Mouse (Mus musculus) midbrain, embryonic 15.5 days (tissue): ENCODE data around the gene Cdk18. TPM values are rescaled to one million over a fixed set of nuclear protein-coding genes. Genes with fewer than 3 reads are reported as not detected.

Experiments
- ATAC-seq: fragments of 200-750 bp; cut with Nextera tagmentation; replicated peaks from 2 replicates; pipeline ENCODE4 v1.8.0; 2017; ENCODE audit warnings: moderate TSS enrichment
- H3K27ac ChIP-seq: fragments of 300-500 bp; sonication (generic); 2 replicates; pipeline ENCODE4 v1.5.1; 2015; ENCODE audit warnings: mild to moderate bottlenecking, inconsistent platforms
- H3K27me3 ChIP-seq: fragments of 300-500 bp; sonication (generic); replicated peaks from 2 replicates; pipeline ENCODE4 v1.6.1; 2015; ENCODE audit warnings: inconsistent platforms
- H3K36me3 ChIP-seq: fragments of 300-500 bp; sonication (generic); replicated peaks from 2 replicates; pipeline ENCODE4 v1.6.1; 2015; ENCODE audit warnings: inconsistent platforms
- H3K4me1 ChIP-seq: fragments of 300-500 bp; sonication (generic); 2 replicates; pipeline ENCODE4 v1.6.1; 2015; ENCODE audit warnings: inconsistent platforms
- H3K4me2 ChIP-seq: fragments of 300-500 bp; sonication (generic); 2 replicates; pipeline ENCODE4 v1.6.1; 2015; ENCODE audit warnings: inconsistent platforms, mild to moderate bottlenecking, moderate library complexity
- H3K4me3 ChIP-seq: fragments of 300-500 bp; sonication (generic); 2 replicates; pipeline ENCODE4 v1.5.1; 2015; ENCODE audit warnings: mild to moderate bottlenecking, inconsistent platforms
- H3K9ac ChIP-seq: fragments of 300-500 bp; sonication (generic); 2 replicates; pipeline ENCODE4 v1.6.1; 2015; ENCODE audit warnings: mild to moderate bottlenecking, inconsistent platforms
- H3K9me3 ChIP-seq: fragments of 300-500 bp; sonication (generic); 2 replicates; pipeline ENCODE4 v1.6.1; 2016; ENCODE audit warnings: inconsistent platforms
- WGBS: fragments of 180-500 bp; shearing (Covaris S2); methylation state at CpG from one replicate; pipeline ENCODE4 v1.1.7; 2015; ENCODE audit warnings: mixed read lengths; 5-methylcytosine and 5-hydroxymethylcytosine counted together
- polyA plus RNA-seq: library from polyadenylated mRNA; unstranded; fragments of >200 nt; fragmentation: Nextera tagmentation; extraction: Ambion mirVana; gene quantifications from 2 replicates; pipeline ENCODE4 v1.2.1, GENCODE M21; 2015

Gene Cdk18
- polyA plus RNA-seq, 1 experiment from 2014 or later, result 1.1 TPM

DNA sequence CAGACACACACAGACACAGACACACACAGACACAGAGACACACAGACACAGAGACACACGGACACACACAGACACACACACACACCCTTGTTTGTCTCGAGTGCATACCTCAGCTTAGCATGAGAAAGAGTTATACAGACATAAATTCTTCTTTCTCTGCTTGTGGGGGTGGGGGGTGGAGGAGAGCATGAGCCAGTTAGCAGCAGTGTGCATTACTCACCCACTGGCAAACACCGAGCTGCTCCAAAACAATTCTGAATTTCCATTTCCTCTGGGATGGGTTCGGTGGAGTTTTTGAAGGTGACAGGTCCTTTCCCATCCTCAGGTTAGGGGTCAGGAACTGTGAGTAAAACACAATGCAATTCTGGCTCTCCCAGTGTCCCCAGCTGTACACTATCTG is 40.5 kb downstream of the Cdk18 start:
- H3K9ac ChIP-seq, result no peak overlapping the region
- H3K4me2 ChIP-seq, result no peak overlapping the region
- H3K4me3 ChIP-seq, result no peak overlapping the region
- no peak overlapping the region for H3K27ac ChIP-seq
- WGBS, result 87% methylated on average over 4 of the region's 4 CpGs
- H3K36me3 ChIP-seq, result no peaks in the 10 kb centered on the region
- ATAC-seq, result no peak
- H3K9me3 ChIP-seq, result no peaks in the 10 kb centered on the region
- no peaks in the 10 kb centered on the region for H3K4me1 ChIP-seq
- no peaks in the 10 kb centered on the region for H3K27me3 ChIP-seq

DNA sequence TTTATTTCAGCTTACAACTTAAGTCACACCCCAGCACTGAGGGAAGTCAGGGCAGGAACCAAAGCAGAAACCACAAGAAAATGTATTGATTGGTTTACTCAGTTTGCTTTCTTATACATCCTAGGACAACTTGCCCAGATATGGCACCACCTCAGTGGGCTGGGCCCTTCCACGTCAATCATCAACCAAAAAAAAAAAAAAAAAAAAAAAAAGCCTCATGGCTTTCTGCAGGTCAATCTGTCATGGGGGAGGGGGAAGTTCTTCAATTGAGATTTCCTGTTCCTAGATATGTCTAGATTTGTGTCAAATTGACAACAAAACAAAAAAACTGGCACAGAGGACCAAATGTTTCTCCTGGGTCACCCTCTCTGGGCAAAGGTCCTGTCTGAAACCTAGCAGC is 41.4 kb downstream of the Cdk18 start:
- H3K9me3 ChIP-seq, result no peaks in the 10 kb centered on the region
- WGBS, result 73% methylated on average over 1 of the region's 1 CpGs
- no peak overlapping the region for H3K9ac ChIP-seq
- H3K4me1 ChIP-seq, result no peaks in the 10 kb centered on the region
- H3K4me3 ChIP-seq, result no peak overlapping the region
- H3K36me3 ChIP-seq, result no peaks in the 10 kb centered on the region
- H3K27me3 ChIP-seq, result no peaks in the 10 kb centered on the region
- H3K4me2 ChIP-seq, result no peak overlapping the region
- no peak overlapping the region for H3K27ac ChIP-seq
- ATAC-seq, result no peak

DNA sequence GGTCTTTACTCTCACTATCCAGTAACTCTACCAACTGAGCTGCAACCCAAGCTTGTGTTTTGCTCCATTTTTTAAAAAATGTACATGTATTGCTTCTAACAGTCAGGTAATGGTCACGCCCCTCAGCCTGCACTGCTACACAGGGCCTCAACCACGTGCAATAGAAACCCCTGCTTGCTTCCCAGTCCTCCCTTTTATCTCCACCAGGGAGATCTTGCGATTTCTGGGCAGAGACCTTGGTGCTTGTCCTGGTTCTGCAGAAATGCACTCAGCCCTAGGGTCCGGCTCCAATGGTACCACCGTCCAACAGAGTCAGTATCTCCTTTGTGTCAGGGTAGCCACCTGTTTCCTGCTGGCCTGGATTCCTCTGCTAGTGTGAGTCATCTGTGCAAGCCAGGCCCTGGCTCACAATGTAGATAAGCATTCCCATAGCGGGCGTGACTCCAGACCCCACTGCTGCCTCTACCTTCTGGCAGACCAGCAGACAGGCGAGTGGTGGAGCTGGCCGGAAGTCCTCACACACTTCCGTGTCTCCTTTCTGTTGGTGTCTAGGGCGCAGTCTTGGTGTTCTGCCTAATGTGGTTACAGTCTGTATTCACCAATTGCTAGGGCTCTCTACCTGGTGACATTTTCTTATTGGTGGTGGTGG is 44.0 kb downstream of the Cdk18 start:
- no peak overlapping the region for H3K4me3 ChIP-seq
- no peaks in the 10 kb centered on the region for H3K36me3 ChIP-seq
- H3K27ac ChIP-seq, result no peak overlapping the region
- no peaks in the 10 kb centered on the region for H3K27me3 ChIP-seq
- no peak for ATAC-seq
- no peaks in the 10 kb centered on the region for H3K9me3 ChIP-seq
- H3K4me1 ChIP-seq, result no peaks in the 10 kb centered on the region
- H3K4me2 ChIP-seq, result no peak overlapping the region
- no peak overlapping the region for H3K9ac ChIP-seq
- 81% methylated on average over 11 of the region's 11 CpGs for WGBS

DNA sequence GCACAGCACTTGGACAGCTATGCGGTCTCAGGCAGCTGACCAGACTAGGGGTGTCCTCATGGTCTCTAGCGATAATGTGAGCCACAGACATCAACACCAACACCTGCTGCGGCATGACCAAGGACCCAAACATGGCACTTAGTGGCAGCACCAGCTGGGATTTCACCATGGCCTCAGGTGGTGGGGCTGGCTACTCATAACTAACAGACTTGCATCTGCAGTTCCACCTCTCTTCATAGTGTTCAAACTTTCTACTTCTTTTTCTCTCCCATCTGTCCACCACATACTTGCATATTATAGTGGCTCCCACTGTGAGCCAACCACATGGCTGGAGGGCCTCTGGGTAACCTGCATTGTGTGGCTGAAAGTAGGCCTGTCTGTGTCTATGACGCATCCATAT is 46.2 kb downstream of the Cdk18 start:
- H3K4me3 ChIP-seq, result no peak overlapping the region
- H3K36me3 ChIP-seq, result no peaks in the 10 kb centered on the region
- H3K4me1 ChIP-seq, result no peaks in the 10 kb centered on the region
- H3K9me3 ChIP-seq, result no peaks in the 10 kb centered on the region
- H3K9ac ChIP-seq, result no peak overlapping the region
- H3K4me2 ChIP-seq, result no peak overlapping the region
- no peaks in the 10 kb centered on the region for H3K27me3 ChIP-seq
- ATAC-seq, result no peak
- no peak overlapping the region for H3K27ac ChIP-seq
- 88% methylated on average over 4 of the region's 4 CpGs for WGBS

DNA sequence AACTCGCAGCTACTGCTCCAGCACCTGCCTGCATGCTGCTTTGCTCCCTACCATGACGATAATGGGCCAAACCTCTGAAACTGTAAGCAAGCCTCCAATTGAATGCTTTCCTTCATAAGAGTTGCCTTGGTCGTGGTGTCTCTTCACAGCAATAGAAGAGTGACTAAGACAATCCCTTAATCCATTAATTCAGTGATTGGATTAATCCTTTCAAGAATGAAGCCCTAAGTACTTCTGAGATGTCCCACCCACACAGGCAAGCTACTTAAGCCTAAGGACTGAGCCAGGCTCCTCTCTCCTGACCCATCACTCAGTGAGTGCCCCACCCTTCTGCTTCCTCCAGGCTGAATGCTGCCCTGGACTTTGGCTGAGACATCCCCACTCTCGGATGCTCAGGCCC is 49.2 kb downstream of the Cdk18 start:
- H3K27me3 ChIP-seq, result no peaks in the 10 kb centered on the region
- no peak overlapping the region for H3K27ac ChIP-seq
- no peak for ATAC-seq
- 34% methylated on average over 4 of the region's 4 CpGs for WGBS
- no peak overlapping the region for H3K4me3 ChIP-seq
- H3K9ac ChIP-seq, result no peak overlapping the region
- H3K4me2 ChIP-seq, result no peak overlapping the region
- H3K36me3 ChIP-seq, result no peaks in the 10 kb centered on the region
- no peaks in the 10 kb centered on the region for H3K4me1 ChIP-seq
- H3K9me3 ChIP-seq, result no peaks in the 10 kb centered on the region

DNA sequence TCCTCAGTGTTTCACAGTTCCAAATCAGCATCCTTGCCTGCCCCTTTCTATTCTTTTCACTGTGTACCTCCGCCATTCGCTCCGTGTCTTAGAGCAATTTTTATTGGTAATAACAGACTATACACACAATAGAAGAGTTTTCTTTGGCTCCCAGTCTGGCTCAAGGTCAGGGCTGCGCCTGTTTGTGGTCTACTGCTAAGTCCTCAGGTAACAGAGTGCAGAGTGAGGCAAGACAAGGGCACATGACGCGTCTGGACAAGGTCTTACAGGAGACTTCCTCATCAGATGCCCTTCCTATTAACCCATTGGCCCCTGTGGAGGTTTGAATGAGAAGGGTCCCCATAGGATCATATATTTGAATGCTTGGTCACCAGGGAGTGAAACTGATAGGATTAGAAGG is 49.7 kb downstream of the Cdk18 start:
- H3K4me2 ChIP-seq, result no peak overlapping the region
- WGBS, result 79% methylated on average over 6 of the region's 6 CpGs
- H3K36me3 ChIP-seq, result no peaks in the 10 kb centered on the region

DNA sequence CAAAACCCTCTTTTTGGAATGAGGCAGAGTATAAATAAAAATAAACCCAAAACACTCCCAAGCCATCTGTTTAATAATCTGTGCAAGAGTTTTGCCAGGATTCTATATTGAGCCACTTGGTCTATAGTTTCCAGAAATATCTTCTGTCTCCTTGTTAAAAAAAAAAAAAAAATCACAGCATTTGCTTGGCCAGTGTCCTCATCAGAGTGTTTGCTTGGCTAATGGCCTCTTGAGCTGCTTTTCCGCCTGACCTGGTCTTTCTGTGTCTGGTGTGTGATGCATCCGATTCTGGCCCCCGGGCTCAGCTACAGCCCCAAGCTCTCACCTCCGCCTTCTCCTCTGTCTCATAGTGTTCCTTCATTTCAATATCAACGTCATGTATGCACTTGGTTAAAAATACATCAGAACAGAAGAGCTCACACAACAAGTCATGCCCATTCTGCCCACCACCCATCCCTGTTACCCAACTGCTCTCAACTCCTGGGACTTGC is 51.3 kb downstream of the Cdk18 start:
- H3K36me3 ChIP-seq, result no peaks in the 10 kb centered on the region
- 76% methylated on average over 5 of the region's 5 CpGs for WGBS
- ATAC-seq, result no peak

More for the DNA sequence above, 49.7 kb downstream of the Cdk18 start:
- Histone ChIP-seq H3K27me3 (no peaks in the 10 kb centered on the region), H3K27ac (no peak overlapping the region), H3K4me3 (no peak overlapping the region), H3K9ac (no peak overlapping the region), H3K4me1 (no peaks in the 10 kb centered on the region), H3K9me3 (no peaks in the 10 kb centered on the region)
- ATAC-seq, result no peak

DNA sequence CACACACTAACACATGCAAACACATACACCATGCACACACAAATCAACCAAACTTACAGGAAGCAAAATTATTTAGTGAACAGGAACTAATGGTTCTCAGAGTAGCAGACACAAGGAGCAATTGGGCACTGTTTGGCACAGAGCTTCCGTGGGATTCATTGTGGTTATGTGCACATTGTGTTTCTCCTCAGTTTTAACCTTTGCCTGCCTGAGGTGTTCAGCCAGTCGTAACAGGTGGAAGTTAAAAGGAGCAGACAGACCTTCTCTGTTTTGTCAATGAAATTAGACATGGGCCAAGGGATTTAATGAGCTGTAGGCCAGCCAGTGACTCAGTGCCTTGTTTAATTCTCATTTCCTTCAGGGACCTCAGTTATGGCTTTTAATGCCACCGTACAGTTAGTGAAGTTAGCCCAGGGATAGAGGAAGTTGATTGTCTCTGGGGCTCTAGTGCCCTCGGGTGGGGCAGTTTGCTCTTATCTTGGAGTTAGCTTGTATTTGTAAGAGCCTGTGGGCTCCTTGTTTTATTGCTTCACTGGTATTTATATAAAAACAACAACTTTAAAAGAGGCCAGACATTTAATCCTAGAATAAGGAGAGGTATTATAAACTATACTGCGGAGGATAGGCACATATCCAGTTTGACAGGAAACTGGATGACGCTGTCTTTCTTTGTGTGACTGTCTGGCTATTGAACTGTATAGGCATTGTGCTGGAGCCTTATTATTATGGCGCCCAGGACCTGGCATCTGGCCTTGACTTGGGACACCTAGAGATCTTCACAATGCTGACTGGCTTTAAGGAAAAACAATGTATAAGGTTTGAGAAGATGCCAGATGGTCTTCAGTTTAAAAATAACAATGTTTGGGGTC is 54.1 kb downstream of the Cdk18 start:
- Histone ChIP-seq H3K9me3 (no peaks in the 10 kb centered on the region), H3K4me2 (no peak overlapping the region), H3K27me3 (no peaks in the 10 kb centered on the region), H3K4me3 (no peak overlapping the region), H3K36me3 (no peaks in the 10 kb centered on the region), H3K9ac (no peak overlapping the region), H3K27ac (no peak overlapping the region), H3K4me1 (no peaks in the 10 kb centered on the region)
- ATAC-seq, result no peak
- 62% methylated on average over 7 of the region's 7 CpGs for WGBS

More for the DNA sequence above, 51.3 kb downstream of the Cdk18 start:
- Histone ChIP-seq H3K4me1 (no peaks in the 10 kb centered on the region), H3K9me3 (no peaks in the 10 kb centered on the region), H3K27ac (no peak overlapping the region), H3K9ac (no peak overlapping the region), H3K4me2 (no peak overlapping the region), H3K27me3 (no peaks in the 10 kb centered on the region), H3K4me3 (no peak overlapping the region)

DNA sequence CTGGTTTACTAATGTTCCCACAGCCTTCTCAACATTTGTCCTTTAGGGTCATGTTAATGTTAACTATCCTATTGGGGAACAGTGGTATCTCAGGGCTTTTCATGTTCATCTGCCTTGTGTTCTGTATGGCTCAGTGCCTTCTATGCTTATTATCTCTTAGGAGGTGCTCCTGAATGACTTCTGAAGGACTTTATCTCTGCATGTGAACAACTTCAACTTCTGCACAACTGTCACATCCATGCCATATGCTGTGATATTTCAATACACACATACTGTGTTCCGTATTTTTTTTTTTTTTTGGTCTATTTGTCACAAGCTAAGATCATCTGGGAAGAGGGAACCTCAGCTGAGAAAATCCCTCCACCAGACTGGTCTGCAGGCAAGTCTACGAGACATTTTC is 61.1 kb downstream of the Cdk18 start:
- 89% methylated on average over 2 of the region's 2 CpGs for WGBS
- H3K4me1 ChIP-seq, result no peaks in the 10 kb centered on the region
- no peaks in the 10 kb centered on the region for H3K27me3 ChIP-seq

DNA sequence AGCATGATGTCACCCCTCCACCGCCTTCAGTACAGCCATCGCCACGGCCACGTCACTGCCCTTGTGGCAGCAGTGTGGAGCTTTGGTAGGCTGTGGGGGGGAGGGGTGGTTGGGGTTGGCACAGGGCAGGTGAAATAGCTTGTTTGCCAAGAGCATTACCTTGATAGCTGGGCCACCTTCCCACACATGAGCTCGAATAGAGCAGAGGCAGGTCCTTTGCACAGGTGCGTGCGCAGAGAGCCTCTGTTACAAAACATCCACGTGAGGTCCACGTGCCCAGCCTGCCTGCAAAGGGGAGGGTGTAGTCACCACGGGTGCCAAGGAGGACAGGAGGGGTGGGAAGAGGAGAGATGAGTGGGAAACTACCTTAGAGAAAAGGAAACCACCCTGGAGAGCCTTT is 63.9 kb downstream of the Cdk18 start:
- Histone ChIP-seq H3K27ac (no peak overlapping the region), H3K27me3 (no peaks in the 10 kb centered on the region), H3K4me2 (no peak overlapping the region), H3K9ac (no peak overlapping the region), H3K4me3 (no peak overlapping the region), H3K9me3 (no peaks in the 10 kb centered on the region), H3K4me1 (no peaks in the 10 kb centered on the region), H3K36me3 (no peaks in the 10 kb centered on the region)
- no peak for ATAC-seq
- 91% methylated on average over 10 of the region's 10 CpGs for WGBS

More for the DNA sequence above, 61.1 kb downstream of the Cdk18 start:
- no peak overlapping the region for H3K4me2 ChIP-seq
- no peak for ATAC-seq
- H3K9me3 ChIP-seq, result no peaks in the 10 kb centered on the region
- no peak overlapping the region for H3K9ac ChIP-seq
- no peak overlapping the region for H3K4me3 ChIP-seq
- no peak overlapping the region for H3K27ac ChIP-seq
- no peaks in the 10 kb centered on the region for H3K36me3 ChIP-seq

DNA sequence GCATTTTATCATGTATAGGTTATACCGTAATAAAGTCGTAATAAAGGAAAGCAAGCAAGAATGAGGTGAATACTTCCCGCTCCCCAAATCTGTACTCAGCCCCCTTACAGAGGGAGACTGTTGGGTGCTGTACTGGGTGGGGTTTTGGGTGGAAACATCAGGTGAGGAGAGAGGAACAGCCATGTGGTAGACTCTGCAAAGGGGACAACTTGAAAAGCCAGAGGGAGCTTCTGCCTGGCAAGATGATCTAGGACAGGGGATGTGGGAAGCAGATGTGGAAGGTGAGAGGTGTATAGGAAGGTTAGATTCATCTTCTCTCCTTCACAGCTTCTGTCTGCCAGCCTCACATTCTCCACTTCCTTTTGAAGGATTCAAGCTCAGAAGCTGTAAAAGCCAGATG is 68.8 kb downstream of the Cdk18 start:
- H3K9me3 ChIP-seq, result no peaks in the 10 kb centered on the region
- 90% methylated on average over 3 of the region's 3 CpGs for WGBS
- H3K27me3 ChIP-seq, result peaks cover 15% of the 10 kb centered on the region
- no peak overlapping the region for H3K4me2 ChIP-seq
- peaks cover 12% of the 10 kb centered on the region; the same call in 1 of the 2 replicates for H3K4me1 ChIP-seq
- no peak overlapping the region for H3K9ac ChIP-seq
- H3K36me3 ChIP-seq, result no peaks in the 10 kb centered on the region
- H3K4me3 ChIP-seq, result no peak overlapping the region
- H3K27ac ChIP-seq, result no peak overlapping the region
- no peak for ATAC-seq

DNA sequence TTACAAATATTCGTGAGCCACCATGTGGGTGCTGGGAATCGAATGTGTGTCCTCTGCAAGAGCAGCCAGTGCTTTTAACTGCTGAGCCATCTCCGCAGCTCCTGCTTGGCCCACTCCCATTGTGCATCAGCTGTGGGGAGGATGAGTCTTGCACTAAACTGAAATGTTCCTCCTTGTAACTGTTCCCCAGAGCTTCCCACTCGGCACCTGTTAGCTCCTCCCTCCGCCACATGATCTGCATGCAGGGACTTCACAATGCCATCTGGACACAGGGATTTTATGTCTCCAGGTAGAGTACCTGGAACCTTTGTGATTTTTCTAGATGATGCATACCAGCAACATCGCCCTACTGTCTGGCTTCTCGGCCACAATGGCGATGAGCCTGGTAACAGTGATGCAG is 70.0 kb downstream of the Cdk18 start:
- 86% methylated on average over 8 of the region's 8 CpGs for WGBS
- Histone ChIP-seq H3K4me1 (peaks cover 12% of the 10 kb centered on the region; the same call in 1 of the 2 replicates), H3K36me3 (no peaks in the 10 kb centered on the region), H3K4me3 (no peak overlapping the region), H3K27me3 (peaks cover 15% of the 10 kb centered on the region), H3K9me3 (no peaks in the 10 kb centered on the region), H3K4me2 (no peak overlapping the region), H3K27ac (no peak overlapping the region), H3K9ac (no peak overlapping the region)
- ATAC-seq, result no peak
